Mouse (Mus musculus): ENCODE results near the gene Pld1. TPM values are rescaled to one million over a fixed set of nuclear protein-coding genes. Genes with fewer than 3 reads are reported as not detected.

The Pld1 gene
- polyA plus RNA-seq, 1 experiment from 2014 or later = 3.3 TPM

GRCm38 (mm10) chr3:28158916-28159315, 220.4 kb downstream of the Pld1 start:
- no peak overlapping the region for H3K27ac ChIP-seq (replicated peaks; ENCODE audit: low read depth, low read length)
- H3K4me1 ChIP-seq (ENCODE audit: control insufficient read depth, insufficient read depth, low read length) = no peaks in the 10 kb centered on the region
- H3K9ac ChIP-seq (replicated peaks; ENCODE audit: low read length) = no peak overlapping the region
- no peaks in the 10 kb centered on the region for H3K27me3 ChIP-seq (ENCODE audit: control insufficient read depth, insufficient read depth, low read length)
- ATAC-seq (replicated peaks; ENCODE audit: insufficient number of reproducible peaks, low FRiP score, low TSS enrichment, low read depth) (no peak), DNase-seq (ENCODE audit: low spot score) (no peak)
- H3K4me3 ChIP-seq (ENCODE audit: low read depth, low read length) = no peak overlapping the region
- H3K4me2 ChIP-seq (ENCODE audit: low read depth, low read length) = no peak overlapping the region
- H3K36me3 ChIP-seq (replicated peaks; ENCODE audit: control insufficient read depth, insufficient read depth, low read depth, low read length) = no peaks in the 10 kb centered on the region
- WGBS = 85% methylated on average over 3 of the region's 3 CpGs
- no peaks in the 10 kb centered on the region for H3K9me3 ChIP-seq (replicated peaks; ENCODE audit: control insufficient read depth, low read length)

- Histone ChIP-seq H3K4me2 (ENCODE audit: low read depth, low read length) (no peak overlapping the region), H3K9ac (replicated peaks; ENCODE audit: low read length) (no peak overlapping the region), H3K9me3 (replicated peaks; ENCODE audit: control insufficient read depth, low read length) (no peaks in the 10 kb centered on the region), H3K27me3 (ENCODE audit: control insufficient read depth, insufficient read depth, low read length) (no peaks in the 10 kb centered on the region), H3K4me3 (ENCODE audit: low read depth, low read length) (no peak overlapping the region), H3K36me3 (replicated peaks; ENCODE audit: control insufficient read depth, insufficient read depth, low read depth, low read length) (no peaks in the 10 kb centered on the region), H3K4me1 (ENCODE audit: control insufficient read depth, insufficient read depth, low read length) (no peaks in the 10 kb centered on the region), H3K27ac (replicated peaks; ENCODE audit: low read depth, low read length) (no peak overlapping the region)
- ATAC-seq (replicated peaks; ENCODE audit: insufficient number of reproducible peaks, low FRiP score, low TSS enrichment, low read depth) (no peak), DNase-seq (ENCODE audit: low spot score) (no peak)
- WGBS = 90% methylated on average over 4 of the region's 4 CpGs
Measured at GRCm38 (mm10) chr3:28162346-28162745, 223.9 kb downstream of the Pld1 start.

- Histone ChIP-seq H3K4me3 (ENCODE audit: low read depth, low read length) (no peak overlapping the region), H3K27me3 (ENCODE audit: control insufficient read depth, insufficient read depth, low read length) (no peaks in the 10 kb centered on the region), H3K4me2 (ENCODE audit: low read depth, low read length) (no peak overlapping the region), H3K4me1 (ENCODE audit: control insufficient read depth, insufficient read depth, low read length) (no peaks in the 10 kb centered on the region), H3K9ac (replicated peaks; ENCODE audit: low read length) (no peak overlapping the region), H3K27ac (replicated peaks; ENCODE audit: low read depth, low read length) (no peak overlapping the region), H3K36me3 (replicated peaks; ENCODE audit: control insufficient read depth, insufficient read depth, low read depth, low read length) (no peaks in the 10 kb centered on the region), H3K9me3 (replicated peaks; ENCODE audit: control insufficient read depth, low read length) (no peaks in the 10 kb centered on the region)
- 33% methylated on average over 1 of the region's 1 CpGs for WGBS
- DNase-seq (ENCODE audit: low spot score) (no peak), ATAC-seq (replicated peaks; ENCODE audit: insufficient number of reproducible peaks, low FRiP score, low TSS enrichment, low read depth) (no peak)
Measured at GRCm38 (mm10) chr3:28164678-28165077, 226.2 kb downstream of the Pld1 start.

- ATAC-seq (replicated peaks; ENCODE audit: insufficient number of reproducible peaks, low FRiP score, low TSS enrichment, low read depth) (no peak), DNase-seq (ENCODE audit: low spot score) (peak; percentile 87)
- WGBS = 0% methylated on average over 1 of the region's 1 CpGs
- no peak overlapping the region for H3K9ac ChIP-seq (replicated peaks; ENCODE audit: low read length)
- no peak overlapping the region for H3K4me2 ChIP-seq (ENCODE audit: low read depth, low read length)
- H3K4me1 ChIP-seq (ENCODE audit: control insufficient read depth, insufficient read depth, low read length) = no peaks in the 10 kb centered on the region
- H3K4me3 ChIP-seq (ENCODE audit: low read depth, low read length) = no peak overlapping the region
- H3K9me3 ChIP-seq (replicated peaks; ENCODE audit: control insufficient read depth, low read length) = no peaks in the 10 kb centered on the region
- no peaks in the 10 kb centered on the region for H3K27me3 ChIP-seq (ENCODE audit: control insufficient read depth, insufficient read depth, low read length)
- H3K27ac ChIP-seq (replicated peaks; ENCODE audit: low read depth, low read length) = no peak overlapping the region
- H3K36me3 ChIP-seq (replicated peaks; ENCODE audit: control insufficient read depth, insufficient read depth, low read depth, low read length) = no peaks in the 10 kb centered on the region
Measured at GRCm38 (mm10) chr3:28165598-28165997, 227.1 kb downstream of the Pld1 start.

DNA sequence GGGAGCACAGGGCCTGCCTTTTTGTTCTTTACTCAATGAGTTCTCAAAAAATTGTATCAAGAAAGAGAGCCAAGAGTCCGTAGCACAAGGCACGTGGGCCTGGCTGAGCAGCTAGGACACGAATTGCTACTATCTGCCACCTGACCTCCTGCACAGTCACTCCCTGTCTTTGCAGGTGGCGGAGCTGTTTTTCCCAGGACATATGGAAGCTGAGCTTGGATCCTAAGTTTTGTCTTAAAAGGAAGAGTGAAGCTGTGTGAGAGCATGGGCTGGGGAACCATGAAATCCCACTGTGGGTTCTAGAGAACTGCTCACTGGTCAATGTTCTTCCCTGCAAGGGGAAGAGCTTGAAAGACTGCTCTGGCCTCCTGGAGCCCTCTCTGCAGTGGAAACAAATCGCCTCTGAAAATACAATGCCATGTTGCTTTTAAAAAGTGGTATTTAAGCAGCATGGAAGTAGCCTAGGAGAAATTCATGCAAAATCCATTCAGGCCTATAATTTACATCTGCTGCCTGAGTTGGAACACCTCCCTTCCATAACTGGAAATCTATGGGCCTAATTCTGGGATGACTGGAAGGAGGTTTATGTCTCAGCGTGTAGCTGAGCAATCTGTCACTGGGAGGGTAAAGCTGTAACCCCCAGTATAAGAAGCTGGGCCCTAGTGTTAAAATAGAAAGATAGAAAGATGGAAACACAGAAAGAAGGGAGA, 229.5 kb downstream of the Pld1 start:
- Histone ChIP-seq H3K27me3 (ENCODE audit: control insufficient read depth, insufficient read depth, low read length) (no peaks in the 10 kb centered on the region), H3K27ac (replicated peaks; ENCODE audit: low read depth, low read length) (no peak overlapping the region), H3K9me3 (replicated peaks; ENCODE audit: control insufficient read depth, low read length) (no peaks in the 10 kb centered on the region), H3K36me3 (replicated peaks; ENCODE audit: control insufficient read depth, insufficient read depth, low read depth, low read length) (no peaks in the 10 kb centered on the region), H3K4me1 (ENCODE audit: control insufficient read depth, insufficient read depth, low read length) (0 out of 2 replicates have a peak, but pooled peaks cover 2% of the 10 kb centered on the region), H3K4me3 (ENCODE audit: low read depth, low read length) (no peak overlapping the region), H3K9ac (replicated peaks; ENCODE audit: low read length) (no peak overlapping the region), H3K4me2 (ENCODE audit: low read depth, low read length) (no peak overlapping the region)
- DNase-seq (ENCODE audit: low spot score) = no peak
- 82% methylated on average over 6 of the region's 6 CpGs for WGBS
- no peak for ATAC-seq (replicated peaks; ENCODE audit: insufficient number of reproducible peaks, low FRiP score, low TSS enrichment, low read depth)

DNA sequence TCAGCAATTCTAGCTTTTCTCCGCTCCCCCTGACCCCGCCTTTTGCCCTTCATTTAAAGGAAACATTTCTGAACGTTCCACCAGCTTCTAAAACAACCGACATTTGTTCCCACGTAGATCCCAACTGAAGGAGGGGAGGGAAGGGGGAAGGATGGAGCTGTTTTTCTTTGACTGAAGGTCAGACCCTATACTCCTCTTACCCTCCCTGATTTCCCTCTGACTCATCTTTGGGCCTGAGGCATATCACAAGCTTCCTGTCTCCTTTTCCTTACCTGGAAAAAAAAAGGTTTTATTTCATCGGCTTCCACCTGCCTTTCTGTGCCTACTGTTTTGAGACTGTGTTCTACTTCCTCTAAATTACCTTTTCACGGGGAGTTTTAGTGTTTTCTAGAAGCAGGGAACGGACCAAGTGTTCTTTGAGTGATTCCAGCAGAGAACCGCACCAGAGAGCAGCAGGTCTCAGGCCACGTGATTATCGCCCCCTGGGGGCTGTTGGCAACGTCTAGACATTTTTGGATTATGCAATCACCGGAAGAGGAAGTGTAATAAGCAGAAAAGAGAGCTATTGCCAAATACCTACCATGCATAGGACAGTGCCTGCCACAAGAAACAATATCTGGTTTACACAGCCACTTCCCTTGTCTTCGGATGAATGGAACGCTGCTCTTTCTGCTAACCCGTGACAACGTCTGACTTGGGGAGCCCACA, 232.6 kb downstream of the Pld1 start:
- Histone ChIP-seq H3K9me3 (replicated peaks; ENCODE audit: control insufficient read depth, low read length) (no peaks in the 10 kb centered on the region), H3K9ac (replicated peaks; ENCODE audit: low read length) (no peak overlapping the region), H3K4me1 (ENCODE audit: control insufficient read depth, insufficient read depth, low read length) (0 out of 2 replicates have a peak, but pooled peaks cover 2% of the 10 kb centered on the region), H3K27me3 (ENCODE audit: control insufficient read depth, insufficient read depth, low read length) (no peaks in the 10 kb centered on the region), H3K36me3 (replicated peaks; ENCODE audit: control insufficient read depth, insufficient read depth, low read depth, low read length) (no peaks in the 10 kb centered on the region), H3K27ac (replicated peaks; ENCODE audit: low read depth, low read length) (no peak overlapping the region), H3K4me3 (ENCODE audit: low read depth, low read length) (no peak overlapping the region), H3K4me2 (ENCODE audit: low read depth, low read length) (no peak overlapping the region; the same call in 1 of the 2 replicates)
- 29% methylated on average over 17 of the region's 17 CpGs for WGBS
- DNase-seq (ENCODE audit: low spot score) (peak; percentile 59), ATAC-seq (replicated peaks; ENCODE audit: insufficient number of reproducible peaks, low FRiP score, low TSS enrichment, low read depth) (no peak)

- Histone ChIP-seq H3K27me3 (ENCODE audit: control insufficient read depth, insufficient read depth, low read length) (no peaks in the 10 kb centered on the region), H3K4me1 (ENCODE audit: control insufficient read depth, insufficient read depth, low read length) (0 out of 2 replicates have a peak, but pooled peaks cover 2% of the 10 kb centered on the region), H3K36me3 (replicated peaks; ENCODE audit: control insufficient read depth, insufficient read depth, low read depth, low read length) (no peaks in the 10 kb centered on the region), H3K4me2 (ENCODE audit: low read depth, low read length) (peak overlapping the region; percentile 2; the same call in 1 of the 2 replicates), H3K9me3 (replicated peaks; ENCODE audit: control insufficient read depth, low read length) (no peaks in the 10 kb centered on the region), H3K9ac (replicated peaks; ENCODE audit: low read length) (no peak overlapping the region), H3K4me3 (ENCODE audit: low read depth, low read length) (no peak overlapping the region), H3K27ac (replicated peaks; ENCODE audit: low read depth, low read length) (no peak overlapping the region)
- WGBS = 15% methylated on average over 21 of the region's 21 CpGs
- peak; percentile 89 for ATAC-seq (replicated peaks; ENCODE audit: insufficient number of reproducible peaks, low FRiP score, low TSS enrichment, low read depth)
- DNase-seq (ENCODE audit: low spot score) = peak; percentile 79
Measured at GRCm38 (mm10) chr3:28175997-28176967, 237.8 kb downstream of the Pld1 start.
